Mouse (Mus musculus) heart, embryonic 16.5 days (tissue): Measurements from ENCODE around the gene Slc38a10. TPM values are rescaled to one million over a fixed set of nuclear protein-coding genes. Genes with fewer than 3 reads are reported as not detected.
A peak's percentile ranks its signal among the peaks of the same experiment; 100 is the strongest.

Source experiments
- ATAC-seq: fragments of 200-750 bp; cut with Nextera tagmentation; replicated peaks from 2 replicates; pipeline ENCODE4 v1.8.0; 2017; ENCODE audit warnings: moderate number of reproducible peaks; ENCODE audit not compliant: insufficient read depth, low FRiP score; ENCODE audit errors: extremely low read depth
- H3K27ac ChIP-seq: fragments of 300-500 bp; sonication (generic); 2 replicates; pipeline ENCODE4 v1.5.1; 2014; ENCODE audit warnings: mild to moderate bottlenecking, low read length, control low read depth, moderate library complexity
- H3K27me3 ChIP-seq: fragments of 300-500 bp; sonication (generic); 2 replicates; pipeline ENCODE4 v1.6.1; 2014; ENCODE audit warnings: low read length, mixed read lengths; ENCODE audit not compliant: control insufficient read depth, insufficient read depth
- H3K36me3 ChIP-seq: fragments of 300-500 bp; sonication (generic); 2 replicates; pipeline ENCODE4 v1.6.1; 2014; ENCODE audit not compliant: control insufficient read depth, insufficient read depth
- H3K4me1 ChIP-seq: fragments of 300-500 bp; sonication (generic); 2 replicates; pipeline ENCODE4 v1.6.1; 2014; ENCODE audit warnings: low read length, mixed read lengths; ENCODE audit not compliant: control insufficient read depth, insufficient read depth
- H3K4me2 ChIP-seq: fragments of 300-500 bp; sonication (generic); 2 replicates; pipeline ENCODE4 v1.6.1; 2014; ENCODE audit warnings: low read depth, mild to moderate bottlenecking, control low read depth, low read length
- H3K4me3 ChIP-seq: fragments of 300-500 bp; sonication (generic); 2 replicates; pipeline ENCODE4 v1.5.1; 2014; ENCODE audit warnings: mild to moderate bottlenecking, control low read depth, low read length
- H3K9ac ChIP-seq: fragments of 300-500 bp; sonication (generic); 2 replicates; pipeline ENCODE4 v1.6.1; 2014; ENCODE audit warnings: low read length, control low read depth
- H3K9me3 ChIP-seq: fragments of 300-500 bp; sonication (generic); replicated peaks from 2 replicates; pipeline ENCODE4 v1.6.1; 2016; ENCODE audit warnings: low read length; ENCODE audit not compliant: control insufficient read depth
- WGBS: fragments of 180-500 bp; shearing (Covaris S2); extraction: QIAGEN DNeasy Blood & Tissue Kit; methylation state at CpG from one replicate; pipeline ENCODE4 v1.1.7; 2014; 5-methylcytosine and 5-hydroxymethylcytosine counted together
- polyA plus RNA-seq: library from polyadenylated mRNA; unstranded; fragments of >200 nt; fragmentation: Nextera tagmentation; extraction: Ambion mirVana; gene quantifications from 2 replicates; pipeline ENCODE4 v1.2.1, GENCODE M21; 2015

The Slc38a10 gene
- polyA plus RNA-seq, 1 experiment from 2014 or later = 87.3 TPM

GRCm38 (mm10) chr11:120101036-120101435, 50.1 kb downstream of the Slc38a10 start:
- WGBS = 0% methylated on average over 3 of the region's 3 CpGs
- no peaks in the 10 kb centered on the region for H3K9me3 ChIP-seq
- ATAC-seq = no peak
- no peak overlapping the region for H3K4me2 ChIP-seq
- peaks cover 22% of the 10 kb centered on the region for H3K4me1 ChIP-seq
- peak overlapping the region; percentile 68 for H3K27ac ChIP-seq
- H3K27me3 ChIP-seq = no peaks in the 10 kb centered on the region
- H3K9ac ChIP-seq = peak overlapping the region; percentile 48; the same call in 1 of the 2 replicates
- H3K4me3 ChIP-seq = no peak overlapping the region
- peaks cover 28% of the 10 kb centered on the region for H3K36me3 ChIP-seq

GRCm38 (mm10) chr11:120098588-120099511, 52.3 kb downstream of the Slc38a10 start, which contains the start of the genes Tepsin and Ndufaf8:
Tepsin (minus strand) TSS chr11:120098731.
Ndufaf8 (plus strand) TSS chr11:120098928.
- peak within 1 kb of the TSS; percentile 79 for H3K4me3 ChIP-seq
- H3K27ac ChIP-seq = peak within 1 kb of the TSS; percentile 91
- peaks cover 19% of the 10 kb centered on the region for H3K4me1 ChIP-seq
- peaks cover 11% of the 10 kb centered on the region for H3K36me3 ChIP-seq
- peak within 1 kb of the TSS; percentile 88 for H3K9ac ChIP-seq
- peak within 1 kb of the TSS; percentile 95 for H3K4me2 ChIP-seq
- H3K9me3 ChIP-seq = no peaks in the 10 kb centered on the region
- H3K27me3 ChIP-seq = no peaks in the 10 kb centered on the region
- WGBS = under 1% methylated on average over 77 of the region's 77 CpGs
- peak; percentile 96 for ATAC-seq

- Histone ChIP-seq H3K4me1 (peaks cover 7% of the 10 kb centered on the region), H3K27me3 (no peaks in the 10 kb centered on the region), H3K4me2 (no peak overlapping the region), H3K36me3 (peaks cover 24% of the 10 kb centered on the region), H3K9ac (no peak overlapping the region), H3K4me3 (no peak overlapping the region), H3K27ac (no peak overlapping the region), H3K9me3 (no peaks in the 10 kb centered on the region)
- WGBS = 76% methylated on average over 23 of the region's 23 CpGs
- ATAC-seq = peak; percentile 34
Measured at GRCm38 (mm10) chr11:120092817-120093591, 58.1 kb downstream of the Slc38a10 start.

GRCm38 (mm10) chr11:120090661-120091060, 60.5 kb downstream of the Slc38a10 start:
- peaks cover 9% of the 10 kb centered on the region for H3K4me1 ChIP-seq
- ATAC-seq = no peak
- no peaks in the 10 kb centered on the region for H3K27me3 ChIP-seq
- no peak overlapping the region for H3K4me3 ChIP-seq
- H3K9ac ChIP-seq = no peak overlapping the region
- WGBS = 81% methylated on average over 4 of the region's 4 CpGs
- H3K36me3 ChIP-seq = peaks cover 19% of the 10 kb centered on the region
- H3K4me2 ChIP-seq = no peak overlapping the region
- no peaks in the 10 kb centered on the region for H3K9me3 ChIP-seq
- H3K27ac ChIP-seq = no peak overlapping the region

DNA sequence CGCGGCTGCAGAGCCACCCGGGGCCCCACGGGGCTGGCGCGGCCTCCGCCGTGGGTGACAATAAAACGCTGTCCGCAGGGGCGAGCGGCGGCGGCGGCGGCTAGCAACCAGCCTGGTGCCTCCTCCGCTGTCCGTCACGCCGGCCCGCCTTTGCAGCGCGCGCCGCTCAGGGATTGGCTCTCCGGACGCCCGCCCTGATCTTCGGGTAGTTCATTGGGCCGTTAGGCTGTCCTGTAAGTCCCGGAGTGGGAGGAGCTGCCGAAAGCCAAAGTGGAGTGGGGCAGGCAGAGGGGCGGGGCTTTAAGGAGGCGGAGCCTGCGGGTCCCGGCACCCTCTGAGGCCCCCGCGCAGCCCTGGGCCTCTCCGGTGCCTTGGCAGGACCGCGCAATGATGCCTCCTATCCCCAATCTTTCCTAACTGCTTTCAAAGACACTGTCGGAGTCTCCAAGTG, 64.4 kb downstream of the Slc38a10 start, which contains the start of gene Cep131:
Gene Cep131, minus strand, starts transcription at position 126 of the 451 bp plus-strand sequence.
- peaks cover 14% of the 10 kb centered on the region for H3K4me1 ChIP-seq
- ATAC-seq = peak; percentile 99
- WGBS = under 1% methylated on average over 42 of the region's 42 CpGs
- peak within 1 kb of the TSS; percentile 93 for H3K4me3 ChIP-seq
- H3K4me2 ChIP-seq = peak within 1 kb of the TSS; percentile 83
- peak within 1 kb of the TSS; percentile 96 for H3K9ac ChIP-seq
- H3K27ac ChIP-seq = peak within 1 kb of the TSS; percentile 76
- 0 out of 2 replicates have a peak, but pooled peaks cover 6% of the 10 kb centered on the region for H3K36me3 ChIP-seq
- no peaks in the 10 kb centered on the region for H3K9me3 ChIP-seq
- no peaks in the 10 kb centered on the region for H3K27me3 ChIP-seq

GRCm38 (mm10) chr11:120085891-120086627, 65.1 kb downstream of the Slc38a10 start:
- H3K4me3 ChIP-seq = peak overlapping the region; percentile 93
- peak overlapping the region; percentile 76 for H3K27ac ChIP-seq
- peak; percentile 20; the same call in 1 of the 2 replicates for ATAC-seq
- peaks cover 4% of the 10 kb centered on the region for H3K36me3 ChIP-seq
- H3K4me2 ChIP-seq = peak overlapping the region; percentile 83
- H3K9ac ChIP-seq = peak overlapping the region; percentile 96
- H3K4me1 ChIP-seq = peaks cover 14% of the 10 kb centered on the region
- H3K27me3 ChIP-seq = no peaks in the 10 kb centered on the region
- H3K9me3 ChIP-seq = no peaks in the 10 kb centered on the region
- WGBS = under 1% methylated on average over 25 of the region's 25 CpGs

GRCm38 (mm10) chr11:120080282-120080681, 70.9 kb downstream of the Slc38a10 start:
- H3K27me3 ChIP-seq = no peaks in the 10 kb centered on the region
- 83% methylated on average over 6 of the region's 6 CpGs for WGBS
- no peak for ATAC-seq
- no peak overlapping the region for H3K27ac ChIP-seq
- no peak overlapping the region for H3K9ac ChIP-seq
- H3K4me3 ChIP-seq = no peak overlapping the region
- peaks cover 19% of the 10 kb centered on the region for H3K36me3 ChIP-seq
- peaks cover 2% of the 10 kb centered on the region; the same call in 1 of the 2 replicates for H3K4me1 ChIP-seq
- H3K9me3 ChIP-seq = no peaks in the 10 kb centered on the region
- H3K4me2 ChIP-seq = no peak overlapping the region

GRCm38 (mm10) chr11:120076191-120076590, 75.0 kb downstream of the Slc38a10 start:
- Histone ChIP-seq H3K4me2 (no peak overlapping the region), H3K4me1 (no peaks in the 10 kb centered on the region), H3K4me3 (no peak overlapping the region), H3K9ac (no peak overlapping the region), H3K27me3 (no peaks in the 10 kb centered on the region), H3K27ac (no peak overlapping the region), H3K36me3 (peaks cover 28% of the 10 kb centered on the region), H3K9me3 (no peaks in the 10 kb centered on the region)
- WGBS = 66% methylated on average over 3 of the region's 3 CpGs
- ATAC-seq = no peak
